Mouse (Mus musculus): ENCODE data around the gene Nr2e1. TPM values are rescaled to one million over a fixed set of nuclear protein-coding genes. Genes with fewer than 3 reads are reported as not detected.

Nr2e1 gene
- not detected for polyA plus RNA-seq (2017; shearing (Covaris generic))

GRCm38 (mm10) chr10:42583157-42583872 lies at the start of gene Nr2e1, which contains the start of gene Ostm1:
Gene Nr2e1 (minus strand): TSS chr10:42583632.
Gene Ostm1 (plus strand): TSS chr10:42583822.

Other genes starting within 250 kb of the Nr2e1 start
- gene Afg1l, start 105.1 kb downstream of the Nr2e1 start, polyA plus RNA-seq (2017; shearing (Covaris generic)), result 7.2 TPM
- gene Snx3, start 81.6 kb downstream of the Nr2e1 start, polyA plus RNA-seq (2017; shearing (Covaris generic)), result 362 TPM
- gene Ostm1, start 190 bp upstream of the Nr2e1 start, polyA plus RNA-seq (2017; shearing (Covaris generic)), result 68.6 TPM
- gene Sec63, start 177.9 kb upstream of the Nr2e1 start, polyA plus RNA-seq (2017; shearing (Covaris generic)), result 41.8 TPM

Measured in CD4-positive, CD25-positive, alpha-beta regulatory T cell (primary cell).